Mouse (Mus musculus): ENCODE results near the gene Spire2. TPM values are rescaled to one million over a fixed set of nuclear protein-coding genes. Genes with fewer than 3 reads are reported as not detected.
A peak's percentile ranks its signal among the peaks of the same experiment; 100 is the strongest.

The Spire2 gene
- polyA plus RNA-seq, 1 experiment from 2014 or later = 1.6 TPM

DNA sequence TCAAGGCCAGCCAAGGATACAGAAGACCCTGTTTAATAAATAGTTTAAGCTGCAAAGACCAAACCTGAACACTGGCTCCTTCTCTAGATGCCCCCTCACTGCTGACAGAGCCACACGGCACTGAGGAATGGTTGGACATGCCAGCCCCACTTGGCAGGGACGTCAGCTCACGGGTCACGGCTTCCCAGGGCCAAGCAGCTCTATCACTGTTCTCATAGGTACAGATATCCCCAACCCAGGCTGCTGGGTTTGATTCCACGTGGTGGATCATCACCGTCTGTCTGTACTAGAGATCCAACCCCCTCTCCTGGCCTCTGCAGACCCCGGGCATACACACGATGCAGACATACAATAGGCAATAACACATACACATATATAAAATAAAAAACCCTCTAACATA, 41.8 kb upstream of the Spire2 start:
- Histone ChIP-seq H3K4me3 (ENCODE audit: low read depth, low read length) (no peak overlapping the region), H3K9me3 (ENCODE audit: low read length) (no peaks in the 10 kb centered on the region), H3K9ac (replicated peaks; ENCODE audit: low read depth) (no peak overlapping the region), H3K36me3 (ENCODE audit: insufficient read depth, low read length) (no peaks in the 10 kb centered on the region), H3K4me2 (replicated peaks; ENCODE audit: low read depth, low read length) (no peak overlapping the region), H3K4me1 (ENCODE audit: insufficient read depth, low read depth, low read length) (no peaks in the 10 kb centered on the region), H3K27me3 (replicated peaks; ENCODE audit: insufficient read depth, low read length) (no peaks in the 10 kb centered on the region), H3K27ac (ENCODE audit: low read length) (no peak overlapping the region)
- TF ChIP-seq EP300 (IDR thresholded peaks at IDR 0.05) (no peak), CTCF (IDR thresholded peaks at IDR 0.05) (no peak)
- WGBS = 90% methylated on average over 8 of the region's 8 CpGs
- ATAC-seq (no peak), DNase-seq (ENCODE audit: low spot score) (no peak)

DNA sequence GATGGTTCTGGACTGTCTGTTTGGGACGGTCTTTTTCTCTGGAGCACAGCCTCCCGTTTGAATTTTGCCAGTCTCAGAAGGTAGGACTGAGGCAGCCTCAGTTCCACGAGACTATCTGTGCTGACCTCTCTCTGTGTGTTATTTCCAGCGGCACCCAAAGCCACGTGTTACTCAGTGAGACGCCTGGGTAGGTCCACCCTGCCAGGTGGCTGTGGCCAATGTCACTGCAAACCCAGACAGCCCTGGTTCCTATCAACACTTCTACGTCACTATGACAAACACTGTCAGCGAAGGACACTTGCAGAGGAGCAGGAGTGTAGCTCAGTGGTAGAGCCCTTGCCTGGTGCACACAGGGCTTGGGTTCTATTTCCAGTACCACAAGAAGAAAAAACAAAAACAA, 40.8 kb upstream of the Spire2 start:
- Histone ChIP-seq H3K27ac (ENCODE audit: low read length) (no peak overlapping the region), H3K36me3 (ENCODE audit: insufficient read depth, low read length) (no peaks in the 10 kb centered on the region), H3K4me2 (replicated peaks; ENCODE audit: low read depth, low read length) (no peak overlapping the region), H3K9me3 (ENCODE audit: low read length) (no peaks in the 10 kb centered on the region), H3K4me1 (ENCODE audit: insufficient read depth, low read depth, low read length) (no peaks in the 10 kb centered on the region), H3K27me3 (replicated peaks; ENCODE audit: insufficient read depth, low read length) (no peaks in the 10 kb centered on the region), H3K9ac (replicated peaks; ENCODE audit: low read depth) (no peak overlapping the region), H3K4me3 (ENCODE audit: low read depth, low read length) (no peak overlapping the region)
- TF ChIP-seq CTCF (IDR thresholded peaks at IDR 0.05) (no peak), EP300 (IDR thresholded peaks at IDR 0.05) (no peak)
- 82% methylated on average over 8 of the region's 8 CpGs for whole genome bisulfite sequencing
- DNase-seq (ENCODE audit: low spot score) (no peak), ATAC-seq (no peak)

DNA sequence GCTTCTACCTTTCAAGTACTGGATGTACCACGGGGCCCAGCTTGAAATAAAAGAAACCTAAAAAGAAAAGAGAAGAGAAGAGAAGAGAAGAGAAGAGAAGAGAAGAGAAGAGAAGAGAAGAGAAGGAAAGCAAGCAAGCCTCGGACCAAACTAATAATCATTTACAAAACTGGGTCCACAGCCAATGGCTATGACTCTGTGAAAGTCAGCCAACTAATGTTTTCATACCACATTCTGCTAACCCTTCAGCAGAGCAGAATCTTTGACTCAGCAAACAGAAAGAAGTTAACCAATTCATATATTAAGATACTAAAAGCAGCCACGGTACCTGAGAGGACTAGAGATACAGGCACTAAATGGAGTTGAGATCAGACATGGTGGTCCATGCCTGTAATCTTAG, 40.2 kb upstream of the Spire2 start:
- ATAC-seq (no peak), DNase-seq (ENCODE audit: low spot score) (no peak)
- H3K36me3 ChIP-seq (ENCODE audit: insufficient read depth, low read length) = no peaks in the 10 kb centered on the region
- 86% methylated on average over 3 of the region's 3 CpGs for WGBS
- H3K9ac ChIP-seq (replicated peaks; ENCODE audit: low read depth) = no peak overlapping the region
- H3K27ac ChIP-seq (ENCODE audit: low read length) = no peak overlapping the region
- H3K27me3 ChIP-seq (replicated peaks; ENCODE audit: insufficient read depth, low read length) = no peaks in the 10 kb centered on the region
- H3K4me1 ChIP-seq (ENCODE audit: insufficient read depth, low read depth, low read length) = no peaks in the 10 kb centered on the region
- no peak overlapping the region for H3K4me2 ChIP-seq (replicated peaks; ENCODE audit: low read depth, low read length)
- H3K9me3 ChIP-seq (ENCODE audit: low read length) = no peaks in the 10 kb centered on the region
- TF ChIP-seq CTCF (IDR thresholded peaks at IDR 0.05) (no peak), EP300 (IDR thresholded peaks at IDR 0.05) (no peak)
- H3K4me3 ChIP-seq (ENCODE audit: low read depth, low read length) = no peak overlapping the region

- Histone ChIP-seq H3K9ac (replicated peaks; ENCODE audit: low read depth) (no peak overlapping the region), H3K27me3 (replicated peaks; ENCODE audit: insufficient read depth, low read length) (no peaks in the 10 kb centered on the region), H3K27ac (ENCODE audit: low read length) (no peak overlapping the region), H3K36me3 (ENCODE audit: insufficient read depth, low read length) (no peaks in the 10 kb centered on the region), H3K9me3 (ENCODE audit: low read length) (no peaks in the 10 kb centered on the region), H3K4me2 (replicated peaks; ENCODE audit: low read depth, low read length) (no peak overlapping the region), H3K4me3 (ENCODE audit: low read depth, low read length) (no peak overlapping the region), H3K4me1 (ENCODE audit: insufficient read depth, low read depth, low read length) (no peaks in the 10 kb centered on the region)
- TF ChIP-seq CTCF (IDR thresholded peaks at IDR 0.05) = no peak
- TF ChIP-seq EP300 (IDR thresholded peaks at IDR 0.05) = no peak
- DNase-seq (ENCODE audit: low spot score) (no peak), ATAC-seq (no peak)
- WGBS = 79% methylated on average over 2 of the region's 2 CpGs
Measured at GRCm38 (mm10) chr8:123292785-123293184, 39.7 kb upstream of the Spire2 start.

DNA sequence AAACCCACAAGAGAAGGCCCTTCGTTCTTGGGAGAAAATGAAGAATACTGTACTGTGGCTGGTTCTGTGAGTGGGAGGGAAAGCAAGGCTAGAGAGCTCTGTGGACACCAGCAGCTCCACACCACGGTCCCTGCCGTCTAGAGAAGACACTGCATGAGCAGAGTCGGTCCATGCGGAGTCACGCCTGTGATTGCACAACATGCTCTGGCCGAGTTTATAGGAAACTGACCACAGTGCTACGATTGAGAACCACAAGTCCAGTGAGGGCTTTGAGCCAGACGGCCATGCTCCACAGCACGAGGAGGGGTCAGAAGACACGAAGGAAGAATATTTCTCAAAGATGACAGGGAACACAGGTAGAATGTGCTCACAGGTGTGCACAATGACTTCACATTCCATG, 34.2 kb upstream of the Spire2 start:
- peak; percentile 9 for DNase-seq (ENCODE audit: low spot score)
- H3K9me3 ChIP-seq (ENCODE audit: low read length) = no peaks in the 10 kb centered on the region
- 80% methylated on average over 11 of the region's 11 CpGs for WGBS
- TF ChIP-seq CTCF (IDR thresholded peaks at IDR 0.05) = no peak
- no peak for TF ChIP-seq EP300 (IDR thresholded peaks at IDR 0.05)
- no peak overlapping the region for H3K9ac ChIP-seq (replicated peaks; ENCODE audit: low read depth)
- no peak overlapping the region for H3K4me2 ChIP-seq (replicated peaks; ENCODE audit: low read depth, low read length)
- H3K4me3 ChIP-seq (ENCODE audit: low read depth, low read length) = no peak overlapping the region
- no peak for ATAC-seq
- no peaks in the 10 kb centered on the region for H3K27me3 ChIP-seq (replicated peaks; ENCODE audit: insufficient read depth, low read length)
- H3K36me3 ChIP-seq (ENCODE audit: insufficient read depth, low read length) = no peaks in the 10 kb centered on the region
- no peaks in the 10 kb centered on the region for H3K4me1 ChIP-seq (ENCODE audit: insufficient read depth, low read depth, low read length)
- no peak overlapping the region for H3K27ac ChIP-seq (ENCODE audit: low read length)

GRCm38 (mm10) chr8:123308738-123309137, 23.8 kb upstream of the Spire2 start:
- Histone ChIP-seq H3K27me3 (replicated peaks; ENCODE audit: insufficient read depth, low read length) (no peaks in the 10 kb centered on the region), H3K4me2 (replicated peaks; ENCODE audit: low read depth, low read length) (no peak overlapping the region), H3K4me1 (ENCODE audit: insufficient read depth, low read depth, low read length) (no peaks in the 10 kb centered on the region), H3K27ac (ENCODE audit: low read length) (no peak overlapping the region), H3K4me3 (ENCODE audit: low read depth, low read length) (no peak overlapping the region), H3K9me3 (ENCODE audit: low read length) (no peaks in the 10 kb centered on the region), H3K9ac (replicated peaks; ENCODE audit: low read depth) (no peak overlapping the region), H3K36me3 (ENCODE audit: insufficient read depth, low read length) (no peaks in the 10 kb centered on the region)
- ATAC-seq (no peak), DNase-seq (ENCODE audit: low spot score) (no peak)
- WGBS = 70% methylated on average over 4 of the region's 4 CpGs
- no peak for TF ChIP-seq EP300 (IDR thresholded peaks at IDR 0.05)
- TF ChIP-seq CTCF (IDR thresholded peaks at IDR 0.05) = peak; percentile 15; the same call in 1 of the 2 replicates
